Comparison of ENCODE assay signal across 9 mouse cellular contexts in genomic region chr16:24487782-24488241, GRCm38 (mm10).
A peak's percentile ranks its signal among the peaks of the same experiment; 100 is the strongest.
DNase-seq lines count a peak whose midpoint lies in the region; ATAC-seq and TF ChIP-seq lines count a peak whose summit lies in the region.
"Had no signal": no experiment of that assay in that cellular context is flagged by ENCODE, and none has a peak within 500 bp of the region (broad histone marks: within the 10 kb centered on the region; RNA-seq: fewer than 3 reads in every experiment).

No protein-coding gene starts in this region.

- no peaks in the 10 kb centered on the region for H3K9me3 ChIP-seq in intestine, embryonic 16.5 days (ENCODE audit: control insufficient read depth, low read length)
- no peaks in the 10 kb centered on the region for H3K9me3 ChIP-seq in intestine, postnatal 0 days (ENCODE audit: control insufficient read depth)
- H3K9me3 ChIP-seq in lung, embryonic 16.5 days (ENCODE audit: control insufficient read depth, low read length), result no peaks in the 10 kb centered on the region
- H3K9me3 ChIP-seq: neural tube, embryonic 12.5 days had no signal

- H3K4me2 ChIP-seq in intestine, embryonic 16.5 days (ENCODE audit: low read depth, low read length), result no peak overlapping the region
- H3K4me2 ChIP-seq in intestine, postnatal 0 days (replicated peaks; ENCODE audit: low read depth), result no peak overlapping the region
- H3K4me2 ChIP-seq in lung, embryonic 16.5 days (ENCODE audit: low read depth, low read length), result no peak overlapping the region
- H3K4me2 ChIP-seq: neural tube, embryonic 12.5 days had no signal

- H3K4me1 ChIP-seq in intestine, embryonic 16.5 days (ENCODE audit: control insufficient read depth, insufficient read depth, low read length), result peaks cover 29% of the 10 kb centered on the region
- H3K4me1 ChIP-seq in intestine, postnatal 0 days (replicated peaks; ENCODE audit: control insufficient read depth, insufficient read depth, low read length), result no peaks in the 10 kb centered on the region
- peaks cover 52% of the 10 kb centered on the region for H3K4me1 ChIP-seq in lung, embryonic 16.5 days (replicated peaks; ENCODE audit: control insufficient read depth, insufficient read depth, low read length)

- no peaks in the 10 kb centered on the region for H3K36me3 ChIP-seq in intestine, embryonic 16.5 days (ENCODE audit: control insufficient read depth, insufficient read depth, low read length)
- H3K36me3 ChIP-seq in intestine, postnatal 0 days (ENCODE audit: control insufficient read depth, insufficient read depth), result peaks cover 7% of the 10 kb centered on the region; the same call in 1 of the 2 replicates
- H3K36me3 ChIP-seq in lung, embryonic 16.5 days (ENCODE audit: control insufficient read depth, insufficient read depth, low read length), result no peaks in the 10 kb centered on the region
- H3K36me3 ChIP-seq: neural tube, embryonic 12.5 days had no signal

- ATAC-seq in intestine, embryonic 16.5 days, result peak; percentile 50
- ATAC-seq in intestine, postnatal 0 days, result no peak
- peak; percentile 28 for ATAC-seq in inflammation-experienced regulatory T-cells, adult 6 months
- ATAC-seq in lung, embryonic 16.5 days (ENCODE audit: low read depth), result peak; percentile 57

- H3K4me3 ChIP-seq in intestine, embryonic 16.5 days (ENCODE audit: low read length), result no peak overlapping the region
- no peak overlapping the region for H3K4me3 ChIP-seq in intestine, postnatal 0 days (ENCODE audit: low read depth, low read length)
- H3K4me3 ChIP-seq in lung, embryonic 16.5 days (ENCODE audit: low read length), result no peak overlapping the region
- H3K4me3 ChIP-seq: neural tube, embryonic 12.5 days had no signal

- no peak overlapping the region for H3K9ac ChIP-seq in intestine, embryonic 16.5 days (ENCODE audit: low read depth, low read length)
- no peak overlapping the region for H3K9ac ChIP-seq in intestine, postnatal 0 days (ENCODE audit: low read depth, low read length)
- peak overlapping the region; percentile 3; the same call in 1 of the 2 replicates for H3K9ac ChIP-seq in lung, embryonic 16.5 days (ENCODE audit: low read length)
- H3K9ac ChIP-seq: neural tube, embryonic 12.5 days had no signal

- TF ChIP-seq CTCF in intestine, postnatal 0 days (IDR thresholded peaks at IDR 0.05; ENCODE audit: low read depth), result no peak

- 47% methylated on average over 6 of the region's 6 CpGs for WGBS in intestine, embryonic 16.5 days
- WGBS in intestine, postnatal 0 days, result 52% methylated on average over 6 of the region's 6 CpGs
- 18% methylated on average over 6 of the region's 6 CpGs for WGBS in lung, embryonic 16.5 days

- DNase-seq in adipocyte (ENCODE audit: low spot score), result peak; percentile 75
- DNase-seq in gastrocnemius, adult 18-20 months (ENCODE audit: low spot score), result peak; percentile 72
- no peak for DNase-seq in T-cell, adult 2 months (ENCODE audit: low spot score)
- no peak for DNase-seq in urinary bladder, postnatal 25 days (ENCODE audit: low spot score)

- no peaks in the 10 kb centered on the region for H3K27me3 ChIP-seq in intestine, embryonic 16.5 days (replicated peaks; ENCODE audit: control insufficient read depth, insufficient read depth, low read length)
- no peaks in the 10 kb centered on the region for H3K27me3 ChIP-seq in intestine, postnatal 0 days (replicated peaks; ENCODE audit: control insufficient read depth, insufficient read depth, low read length)
- H3K27me3 ChIP-seq in lung, embryonic 16.5 days (ENCODE audit: control insufficient read depth, insufficient read depth, low read depth, low read length), result no peaks in the 10 kb centered on the region
- H3K27me3 ChIP-seq: neural tube, embryonic 12.5 days had no signal

- 0 out of 2 replicates have a peak overlapping the region, but pooled peaks have one; percentile 1 for H3K27ac ChIP-seq in intestine, embryonic 16.5 days (ENCODE audit: low read length)
- no peak overlapping the region for H3K27ac ChIP-seq in intestine, postnatal 0 days (ENCODE audit: low read depth, low read length)
- H3K27ac ChIP-seq in lung, embryonic 16.5 days (ENCODE audit: low read length), result peak overlapping the region; percentile 65
- H3K27ac ChIP-seq: neural tube, embryonic 12.5 days had no signal

Comparison
In these comparisons a context has a peak if more than half of its experiments do, and no peak if none do; other contexts are left out.
1. DNase-seq: peak in adipocyte (single experiment) and gastrocnemius, adult 18-20 months (single experiment); none in T-cell, adult 2 months (single experiment) and urinary bladder, postnatal 25 days (single experiment).